Mouse (Mus musculus) heart, postnatal 10 days (tissue): ENCODE measurements around the gene Vmn2r85. TPM values are rescaled to one million over a fixed set of nuclear protein-coding genes. Genes with fewer than 3 reads are reported as not detected.

Experiments used
- total RNA-seq, 2 experiments: library from RNA; stranded (reverse); gene quantifications; 2 replicates each; pipeline ENCODE4 v1.2.3; 2021

Gene Vmn2r85
- total RNA-seq, 2 experiments from 2014 or later: not detected

Other genes with a start within 250 kb of the Vmn2r85 start
- not detected for gene Olfr826, start 245.5 kb downstream of the Vmn2r85 start, total RNA-seq
- not detected for gene Olfr827, start 215.3 kb downstream of the Vmn2r85 start, total RNA-seq
- not detected for gene Neurod4, start 149.5 kb downstream of the Vmn2r85 start, total RNA-seq
- gene Tespa1, start 106.8 kb downstream of the Vmn2r85 start, total RNA-seq: under 1 TPM; 0.40 to 0.72 TPM
- gene Vmn2r84, start 35.4 kb downstream of the Vmn2r85 start, total RNA-seq: not detected
- gene Vmn2r86, start 26.3 kb upstream of the Vmn2r85 start, total RNA-seq: not detected
- gene Vmn2r87, start 67.7 kb upstream of the Vmn2r85 start, total RNA-seq: not detected